Mouse (Mus musculus) neural tube, embryonic 13.5 days (tissue): Measurements from ENCODE around the gene Tpcn1. TPM values are rescaled to one million over a fixed set of nuclear protein-coding genes. Genes with fewer than 3 reads are reported as not detected.
A peak's percentile ranks its signal among the peaks of the same experiment; 100 is the strongest.
"Not testable (repeated sequence)": the region's sequence is repeated elsewhere in the genome, so short reads cannot be mapped to it uniquely, and the experiment has no call there.

ENCODE experiments used
- ATAC-seq: fragments of 200-750 bp; cut with Nextera tagmentation; 2 replicates; pipeline ENCODE4 v1.8.0; 2017; ENCODE audit warnings: low read depth, mild to moderate bottlenecking, moderate TSS enrichment, moderate library complexity
- H3K27ac ChIP-seq: fragments of 300-500 bp; sonication (generic); replicated peaks from 2 replicates; pipeline ENCODE4 v1.5.1; 2015; ENCODE audit warnings: moderate library complexity, mild to moderate bottlenecking, inconsistent platforms
- H3K27me3 ChIP-seq: fragments of 300-500 bp; sonication (generic); 2 replicates; pipeline ENCODE4 v1.6.1; 2015; ENCODE audit warnings: mild to moderate bottlenecking, inconsistent platforms
- H3K36me3 ChIP-seq: fragments of 300-500 bp; sonication (generic); 2 replicates; pipeline ENCODE4 v1.6.1; 2015; ENCODE audit warnings: mild to moderate bottlenecking, inconsistent platforms
- H3K4me1 ChIP-seq: fragments of 300-500 bp; sonication (generic); replicated peaks from 2 replicates; pipeline ENCODE4 v1.6.1; 2015; ENCODE audit warnings: inconsistent platforms
- H3K4me2 ChIP-seq: fragments of 300-500 bp; sonication (generic); 2 replicates; pipeline ENCODE4 v1.6.1; 2015; ENCODE audit warnings: inconsistent platforms, mild to moderate bottlenecking, moderate library complexity
- H3K4me3 ChIP-seq: fragments of 300-500 bp; sonication (generic); 2 replicates; pipeline ENCODE4 v1.5.1; 2015; ENCODE audit warnings: mild to moderate bottlenecking, inconsistent platforms
- H3K9ac ChIP-seq: fragments of 300-500 bp; sonication (generic); 2 replicates; pipeline ENCODE4 v1.6.1; 2015; ENCODE audit warnings: moderate library complexity, mild to moderate bottlenecking, inconsistent platforms
- H3K9me3 ChIP-seq: fragments of 300-500 bp; sonication (generic); 2 replicates; pipeline ENCODE4 v1.6.1; 2016; ENCODE audit warnings: inconsistent platforms
- WGBS: fragments of 180-500 bp; shearing (Covaris S2); methylation state at CpG from one replicate; pipeline ENCODE4 v1.1.7; 2015; 5-methylcytosine and 5-hydroxymethylcytosine counted together
- polyA plus RNA-seq: library from polyadenylated mRNA; unstranded; fragments of >200 nt; fragmentation: Nextera tagmentation; extraction: Ambion mirVana; gene quantifications from 2 replicates; pipeline ENCODE4 v1.2.1, GENCODE M21; 2015

Gene Tpcn1
- polyA plus RNA-seq, 1 experiment from 2014 or later, result 22.4 TPM

DNA sequence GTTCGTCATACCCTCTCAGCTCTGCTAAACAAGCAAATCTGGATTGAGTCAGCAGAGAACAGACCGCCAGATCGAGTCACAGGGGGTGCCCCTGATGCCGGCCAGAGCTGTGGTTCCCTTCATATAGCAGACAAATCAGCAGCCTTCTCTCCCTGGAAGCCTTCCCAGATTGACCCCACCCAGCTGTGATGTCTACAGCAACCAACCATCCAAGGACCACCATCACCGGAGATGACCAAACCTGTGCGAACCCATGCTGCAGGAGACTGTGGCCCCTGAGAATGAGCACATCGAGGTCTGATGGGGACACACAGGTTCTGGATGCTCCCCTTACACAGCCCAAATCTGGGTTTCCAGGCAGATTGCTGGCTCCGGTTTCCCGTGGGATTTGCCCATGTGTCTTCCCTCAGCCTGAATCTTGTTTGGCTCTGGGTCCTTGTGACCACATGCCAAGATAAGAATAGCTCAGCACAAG, 86.3 kb downstream of the Tpcn1 start:
- Histone ChIP-seq H3K4me2 (peak overlapping the region; percentile 93), H3K9me3 (no peaks in the 10 kb centered on the region), H3K4me1 (peaks cover 32% of the 10 kb centered on the region), H3K4me3 (peak overlapping the region; percentile 89), H3K27ac (no peak overlapping the region), H3K36me3 (peaks cover 19% of the 10 kb centered on the region), H3K9ac (peak overlapping the region; percentile 83), H3K27me3 (no peaks in the 10 kb centered on the region)
- ATAC-seq, result no peak
- WGBS, result 74% methylated on average over 9 of the region's 9 CpGs

DNA sequence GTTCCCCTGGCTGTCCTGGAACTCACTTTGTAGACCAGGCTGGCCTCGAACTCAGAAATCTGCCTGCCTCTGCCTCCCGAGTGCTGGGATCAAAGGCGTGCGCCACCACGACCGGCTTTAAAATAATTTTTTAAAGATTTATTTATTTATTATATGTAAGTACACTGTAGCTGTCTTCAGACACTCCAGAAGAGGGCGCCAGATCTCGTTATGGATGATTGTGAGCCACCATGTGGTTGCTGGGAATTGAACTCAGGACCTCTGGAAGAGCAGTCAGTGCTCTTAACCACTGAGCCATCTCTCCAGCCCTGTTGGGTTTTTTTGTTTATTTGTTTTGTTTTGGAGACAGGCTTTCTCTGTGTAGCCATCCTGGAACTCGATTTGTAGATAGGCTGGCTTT, 87.9 kb downstream of the Tpcn1 start:
- Histone ChIP-seq H3K36me3 (peaks cover 30% of the 10 kb centered on the region), H3K4me1 (peaks cover 22% of the 10 kb centered on the region)
- not testable (repeated sequence) for H3K9ac ChIP-seq, ATAC-seq, H3K27ac ChIP-seq, H3K9me3 ChIP-seq, H3K27me3 ChIP-seq, H3K4me3 ChIP-seq, H3K4me2 ChIP-seq
- WGBS, result 90% methylated on average over 9 of the region's 9 CpGs

DNA sequence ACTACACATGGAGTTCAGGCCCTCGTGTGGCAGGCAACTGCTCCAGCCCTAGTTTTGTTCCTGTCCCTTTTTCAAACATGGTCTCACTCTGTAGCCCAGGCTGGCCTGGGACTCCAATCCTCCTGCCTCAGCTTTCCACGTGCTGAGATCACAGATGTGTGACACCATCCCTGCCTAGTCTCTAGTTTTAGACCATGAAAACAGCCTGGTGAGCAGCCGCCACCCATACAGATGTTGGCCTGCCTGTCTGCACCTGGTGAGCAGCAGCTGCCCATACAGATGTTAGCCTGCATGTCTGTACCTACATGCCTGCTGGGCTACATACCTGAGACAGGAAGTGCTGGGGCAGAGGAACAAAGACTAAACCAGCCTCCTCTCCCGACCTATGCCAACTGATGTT, 89.3 kb downstream of the Tpcn1 start:
- H3K27ac ChIP-seq, result no peak overlapping the region
- H3K4me3 ChIP-seq, result no peak overlapping the region
- H3K9me3 ChIP-seq, result no peaks in the 10 kb centered on the region
- 91% methylated on average over 4 of the region's 4 CpGs for WGBS
- H3K4me1 ChIP-seq, result peaks cover 18% of the 10 kb centered on the region
- H3K9ac ChIP-seq, result no peak overlapping the region; the same call in 1 of the 2 replicates
- no peak overlapping the region for H3K4me2 ChIP-seq
- H3K27me3 ChIP-seq, result no peaks in the 10 kb centered on the region
- peaks cover 40% of the 10 kb centered on the region for H3K36me3 ChIP-seq
- ATAC-seq, result no peak

DNA sequence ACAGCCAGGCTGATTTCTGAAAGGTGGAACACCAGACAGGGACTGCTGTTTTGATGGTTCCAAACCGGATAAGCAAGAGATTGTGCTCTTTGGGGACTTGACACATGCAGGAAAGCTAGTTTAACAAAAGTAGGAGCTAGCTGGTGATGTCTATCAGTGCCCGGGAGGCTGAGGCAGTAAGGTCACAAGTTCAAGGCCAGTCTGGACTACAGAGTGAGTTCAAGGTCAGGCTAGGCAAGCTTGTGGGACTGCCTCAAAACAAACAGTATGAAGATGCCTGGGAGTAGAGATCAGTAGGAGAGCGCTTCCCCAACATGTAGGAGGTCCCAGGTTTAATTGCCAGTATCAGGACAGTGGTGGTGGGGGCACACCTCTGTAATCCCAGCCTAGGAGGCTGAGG, 91.4 kb downstream of the Tpcn1 start:
- Histone ChIP-seq H3K9me3 (no peaks in the 10 kb centered on the region), H3K4me3 (no peak overlapping the region), H3K9ac (no peak overlapping the region), H3K4me1 (peaks cover 12% of the 10 kb centered on the region), H3K4me2 (no peak overlapping the region), H3K27me3 (no peaks in the 10 kb centered on the region), H3K36me3 (peaks cover 62% of the 10 kb centered on the region), H3K27ac (no peak overlapping the region)
- 92% methylated on average over 3 of the region's 3 CpGs for WGBS
- ATAC-seq, result no peak

DNA sequence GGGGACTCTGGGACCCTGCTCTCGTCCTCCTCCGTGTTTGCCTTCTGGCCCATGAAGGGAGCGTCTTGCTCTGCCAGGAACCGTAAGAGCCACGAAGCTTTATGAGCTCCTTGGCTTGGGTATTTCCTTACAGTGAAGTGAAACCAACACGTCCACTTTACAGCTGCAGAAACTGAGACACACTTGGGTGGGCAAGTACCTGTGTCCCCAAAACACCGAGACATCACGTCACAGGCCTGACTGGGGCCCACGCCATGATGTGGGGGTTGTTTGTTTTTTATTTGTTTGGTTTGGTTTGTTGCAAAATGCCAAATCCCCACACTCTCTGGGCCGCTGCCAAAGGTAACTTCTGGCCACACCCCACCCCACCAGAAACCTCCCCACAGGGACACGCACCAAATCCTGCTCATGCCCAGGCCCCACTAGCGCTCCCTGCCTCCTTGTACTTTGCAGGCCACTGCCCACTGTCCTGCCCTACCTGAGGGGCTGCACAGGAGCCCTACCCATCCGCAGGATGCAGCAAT, 92.7 kb downstream of the Tpcn1 start:
- Histone ChIP-seq H3K27me3 (no peaks in the 10 kb centered on the region), H3K9me3 (no peaks in the 10 kb centered on the region), H3K9ac (no peak overlapping the region), H3K4me1 (peaks cover 7% of the 10 kb centered on the region), H3K4me3 (no peak overlapping the region), H3K27ac (no peak overlapping the region), H3K36me3 (peaks cover 67% of the 10 kb centered on the region), H3K4me2 (no peak overlapping the region)
- ATAC-seq, result no peak
- 91% methylated on average over 13 of the region's 13 CpGs for WGBS

DNA sequence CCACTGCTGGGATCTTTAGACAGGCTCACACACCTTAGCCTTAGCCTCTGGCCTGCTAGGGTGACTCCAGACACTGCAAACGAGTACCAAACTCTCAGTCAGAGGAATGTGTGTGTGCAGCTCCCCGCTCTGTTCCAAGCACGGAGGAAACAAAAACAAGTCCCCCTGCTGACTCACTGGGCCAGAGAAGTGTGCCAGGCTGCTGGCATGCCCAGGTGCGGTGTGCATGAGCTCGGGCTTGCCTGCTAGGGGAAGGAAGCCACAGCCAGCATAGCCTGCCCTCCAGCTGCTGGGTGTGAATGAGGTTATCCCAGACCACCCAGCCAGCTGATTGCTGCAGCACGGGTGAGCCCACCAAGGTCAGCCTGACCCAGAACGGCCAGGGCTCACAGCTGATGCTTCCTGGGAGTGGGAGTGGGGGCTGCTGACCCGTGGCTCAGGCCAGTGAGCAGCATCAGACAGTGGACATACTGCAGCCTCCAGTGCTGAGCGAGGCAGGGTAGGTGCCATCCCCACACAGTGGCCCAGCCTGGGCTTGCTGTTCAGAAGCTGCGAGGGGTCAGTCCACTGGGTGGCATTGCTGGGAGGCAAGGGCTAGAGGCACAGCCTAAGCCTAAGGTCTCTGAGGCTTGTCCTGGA, 93.3 kb downstream of the Tpcn1 start:
- Histone ChIP-seq H3K4me1 (peaks cover 13% of the 10 kb centered on the region), H3K27ac (no peak overlapping the region), H3K36me3 (peaks cover 73% of the 10 kb centered on the region), H3K9me3 (no peaks in the 10 kb centered on the region), H3K4me3 (no peak overlapping the region), H3K27me3 (no peaks in the 10 kb centered on the region), H3K9ac (no peak overlapping the region), H3K4me2 (no peak overlapping the region)
- no peak for ATAC-seq
- WGBS, result 80% methylated on average over 10 of the region's 10 CpGs

DNA sequence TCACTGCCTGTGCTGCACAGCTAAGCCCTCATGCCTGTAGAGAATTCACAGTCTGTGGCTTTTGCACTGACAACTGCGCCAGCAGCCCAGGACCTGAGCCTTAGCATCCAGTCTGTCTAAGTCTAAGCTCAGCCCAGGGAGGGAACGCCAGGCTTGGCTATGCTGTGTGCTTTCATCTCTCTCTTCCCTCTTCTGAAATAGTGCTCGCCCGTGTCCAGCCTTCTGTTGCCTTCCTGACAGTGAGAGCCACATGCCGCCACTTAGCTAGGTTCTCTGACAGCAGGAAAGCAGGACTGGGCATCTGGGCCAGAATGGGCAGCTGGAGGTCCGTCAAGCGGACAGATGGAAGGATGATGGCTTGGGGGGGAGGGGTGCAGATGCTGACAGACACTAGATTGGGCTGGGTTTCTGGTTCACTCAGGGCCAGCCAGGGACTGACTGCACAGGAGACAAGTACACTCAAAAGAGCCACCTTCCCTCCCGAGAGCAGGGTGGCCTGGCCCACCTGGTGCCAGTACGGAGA, 94.5 kb downstream of the Tpcn1 start:
- Histone ChIP-seq H3K4me2 (no peak overlapping the region), H3K4me1 (peaks cover 13% of the 10 kb centered on the region), H3K27ac (0 out of 2 replicates have a peak overlapping the region, but pooled peaks have one; percentile 23), H3K36me3 (peaks cover 76% of the 10 kb centered on the region), H3K4me3 (no peak overlapping the region), H3K27me3 (no peaks in the 10 kb centered on the region), H3K9me3 (no peaks in the 10 kb centered on the region), H3K9ac (no peak overlapping the region)
- WGBS, result 71% methylated on average over 9 of the region's 9 CpGs
- no peak for ATAC-seq

DNA sequence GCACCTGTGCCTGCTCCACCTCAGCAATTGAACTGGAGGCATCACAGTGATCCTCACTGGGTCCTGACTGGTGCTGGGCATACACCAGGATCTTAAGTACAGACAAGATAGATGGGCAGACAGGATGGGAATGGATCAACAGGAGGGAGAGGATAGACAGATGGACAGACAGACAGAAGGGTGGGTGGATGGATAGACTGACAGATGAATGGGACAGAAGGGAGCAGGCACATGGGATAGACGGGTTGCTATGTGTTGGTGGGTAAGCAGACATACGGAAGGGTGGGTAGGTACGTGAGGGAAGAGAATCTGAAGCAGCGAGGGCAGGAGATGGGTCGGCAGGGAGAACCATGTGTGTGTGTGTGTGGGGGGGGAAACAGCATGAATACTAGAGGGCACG, 95.0 kb downstream of the Tpcn1 start:
- Histone ChIP-seq H3K4me1 (peaks cover 13% of the 10 kb centered on the region), H3K27me3 (no peaks in the 10 kb centered on the region), H3K9ac (no peak overlapping the region), H3K4me2 (no peak overlapping the region), H3K4me3 (no peak overlapping the region), H3K27ac (0 out of 2 replicates have a peak overlapping the region, but pooled peaks have one; percentile 23), H3K36me3 (peaks cover 77% of the 10 kb centered on the region), H3K9me3 (no peaks in the 10 kb centered on the region)
- no peak for ATAC-seq
- WGBS, result 86% methylated on average over 6 of the region's 6 CpGs

DNA sequence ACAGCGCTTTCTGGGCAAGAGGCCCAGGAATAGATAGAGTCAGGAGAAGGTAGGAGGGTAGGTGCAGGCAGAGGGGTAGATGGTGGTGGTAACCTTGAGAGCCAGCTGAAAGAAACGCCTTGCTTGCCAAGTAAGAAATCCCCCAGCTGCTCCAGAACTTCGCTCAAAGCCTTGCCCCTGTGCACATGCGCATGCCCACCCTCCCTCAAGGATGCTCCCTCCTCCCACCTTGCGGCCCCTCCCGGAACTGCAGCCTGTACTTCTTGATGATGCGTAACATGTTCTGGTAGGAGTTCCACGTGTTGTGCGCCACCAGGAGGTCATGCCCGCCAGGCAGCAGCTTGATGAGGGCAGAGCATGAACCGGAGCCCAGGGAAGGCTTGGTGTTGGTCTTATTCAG, 96.0 kb downstream of the Tpcn1 start:
- Histone ChIP-seq H3K27me3 (no peaks in the 10 kb centered on the region), H3K4me2 (no peak overlapping the region), H3K27ac (no peak overlapping the region), H3K4me3 (no peak overlapping the region), H3K36me3 (peaks cover 78% of the 10 kb centered on the region), H3K9ac (no peak overlapping the region), H3K4me1 (peaks cover 13% of the 10 kb centered on the region), H3K9me3 (no peaks in the 10 kb centered on the region)
- no peak for ATAC-seq
- 62% methylated on average over 11 of the region's 11 CpGs for WGBS

DNA sequence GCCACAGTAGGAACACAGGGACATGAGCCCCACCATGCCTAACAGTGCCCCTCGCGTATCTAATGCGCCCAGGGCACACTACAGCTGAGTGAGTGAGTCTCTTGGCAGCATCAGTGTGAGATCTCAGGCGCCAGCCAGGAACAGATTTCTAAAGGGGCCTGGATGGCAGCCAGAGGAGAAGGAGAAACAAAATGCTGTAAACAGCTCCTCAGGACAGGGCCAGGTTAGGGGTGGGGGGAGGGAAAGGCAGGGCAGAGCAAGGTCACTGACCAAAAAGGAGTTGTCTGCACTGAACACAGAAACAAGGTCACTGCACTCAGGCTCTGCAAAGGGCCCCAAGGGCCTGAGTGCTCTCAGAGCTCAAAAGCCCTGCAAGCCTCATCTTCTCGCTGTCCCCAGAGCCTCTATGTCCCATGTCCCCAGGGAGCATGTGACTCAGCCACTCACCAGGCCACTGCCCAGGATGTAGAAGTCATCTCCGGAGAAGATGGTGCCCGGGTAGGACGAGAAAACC, 97.7 kb downstream of the Tpcn1 start:
- Histone ChIP-seq H3K27ac (peak overlapping the region; percentile 59; the same call in 1 of the 2 replicates), H3K4me3 (no peak overlapping the region), H3K9me3 (no peaks in the 10 kb centered on the region), H3K36me3 (peaks cover 82% of the 10 kb centered on the region), H3K4me1 (peaks cover 13% of the 10 kb centered on the region), H3K27me3 (no peaks in the 10 kb centered on the region), H3K9ac (no peak overlapping the region), H3K4me2 (no peak overlapping the region)
- WGBS, result 64% methylated on average over 8 of the region's 8 CpGs
- peak; percentile 52; the same call in 1 of the 2 replicates for ATAC-seq

DNA sequence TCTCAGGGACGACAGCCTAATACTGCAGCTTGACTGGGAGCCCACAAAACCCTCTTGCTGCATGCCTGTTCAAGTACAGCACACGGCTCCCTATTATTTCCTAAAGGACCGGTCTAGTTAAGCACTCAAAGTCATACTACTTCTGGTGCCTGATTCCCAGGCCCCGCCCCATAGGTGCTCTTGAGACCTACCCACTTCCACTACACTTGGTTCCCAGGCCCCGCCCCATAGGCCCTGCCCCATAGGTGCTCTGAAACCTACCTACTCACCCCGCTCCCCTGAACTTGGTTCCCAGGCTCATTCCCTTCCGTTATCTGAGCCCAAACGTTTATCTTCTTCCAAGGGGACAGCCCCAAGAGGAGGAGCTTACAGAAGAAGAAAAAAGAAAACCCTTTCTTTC, 100.6 kb downstream of the Tpcn1 start:
- 89% methylated on average over 8 of the region's 8 CpGs for WGBS

More for the DNA sequence above, 100.6 kb downstream of the Tpcn1 start:
- Histone ChIP-seq H3K27me3 (no peaks in the 10 kb centered on the region), H3K4me2 (no peak overlapping the region), H3K4me3 (no peak overlapping the region), H3K36me3 (peaks cover 76% of the 10 kb centered on the region), H3K4me1 (peaks cover 10% of the 10 kb centered on the region), H3K9ac (no peak overlapping the region), H3K27ac (no peak overlapping the region), H3K9me3 (no peaks in the 10 kb centered on the region)
- no peak for ATAC-seq
